Mouse (Mus musculus): ENCODE measurements around the gene Dock1. TPM values are rescaled to one million over a fixed set of nuclear protein-coding genes. Genes with fewer than 3 reads are reported as not detected.

The Dock1 gene
- polyA plus RNA-seq, 1 experiment from 2014 or later, result 48.4 TPM

DNA sequence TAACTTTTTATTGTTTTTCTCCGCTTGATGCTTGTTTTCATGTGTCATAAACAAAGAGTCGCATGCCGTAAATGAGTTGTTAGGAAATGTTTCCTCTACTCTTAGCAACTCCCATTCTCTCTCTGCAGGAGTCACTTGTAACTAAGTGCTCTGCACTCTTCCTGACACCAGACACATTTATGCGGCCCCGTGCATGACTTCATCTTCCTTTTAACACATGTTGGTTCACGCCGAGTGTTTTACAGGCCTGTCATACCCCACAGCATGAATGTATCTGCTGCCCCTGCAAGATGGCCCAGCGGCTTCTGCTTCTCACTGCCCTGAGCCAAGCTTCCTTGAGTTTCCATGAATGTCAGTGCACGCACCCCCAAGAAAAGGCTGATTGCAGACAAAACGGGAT lies 407.4 kb downstream of the Dock1 start:
- no peaks in the 10 kb centered on the region for H3K27me3 ChIP-seq (ENCODE audit: control insufficient read depth, insufficient read depth, low read length)
- no peaks in the 10 kb centered on the region for H3K36me3 ChIP-seq (ENCODE audit: control insufficient read depth, insufficient read depth, low read length)
- H3K27ac ChIP-seq (ENCODE audit: low read length), result no peak overlapping the region
- ATAC-seq (ENCODE audit: insufficient number of reproducible peaks, insufficient read depth, low FRiP score, low read depth), result no peak
- H3K4me2 ChIP-seq (replicated peaks; ENCODE audit: low read depth, low read length), result no peak overlapping the region
- 75% methylated on average over 10 of the region's 10 CpGs for WGBS
- H3K4me1 ChIP-seq (ENCODE audit: control insufficient read depth, insufficient read depth, low read length), result no peaks in the 10 kb centered on the region
- H3K9me3 ChIP-seq (ENCODE audit: control insufficient read depth, low read depth, low read length), result no peaks in the 10 kb centered on the region
- H3K9ac ChIP-seq (replicated peaks; ENCODE audit: low read depth, low read length), result no peak overlapping the region
- no peak overlapping the region for H3K4me3 ChIP-seq (ENCODE audit: low read depth, low read length)

- Histone ChIP-seq H3K27ac (ENCODE audit: low read length) (no peak overlapping the region), H3K27me3 (ENCODE audit: control insufficient read depth, insufficient read depth, low read length) (no peaks in the 10 kb centered on the region), H3K4me1 (ENCODE audit: control insufficient read depth, insufficient read depth, low read length) (no peaks in the 10 kb centered on the region), H3K9ac (replicated peaks; ENCODE audit: low read depth, low read length) (no peak overlapping the region), H3K4me3 (ENCODE audit: low read depth, low read length) (no peak overlapping the region), H3K4me2 (replicated peaks; ENCODE audit: low read depth, low read length) (no peak overlapping the region), H3K36me3 (ENCODE audit: control insufficient read depth, insufficient read depth, low read length) (peaks cover 6% of the 10 kb centered on the region; the same call in 1 of the 2 replicates), H3K9me3 (ENCODE audit: control insufficient read depth, low read depth, low read length) (no peaks in the 10 kb centered on the region)
- no peak for ATAC-seq (ENCODE audit: insufficient number of reproducible peaks, insufficient read depth, low FRiP score, low read depth)
- 92% methylated on average over 8 of the region's 8 CpGs for WGBS
Observed at GRCm38 (mm10) chr7:135083421-135083820, 413.0 kb downstream of the Dock1 start.

- Histone ChIP-seq H3K9me3 (ENCODE audit: control insufficient read depth, low read depth, low read length) (no peaks in the 10 kb centered on the region), H3K36me3 (ENCODE audit: control insufficient read depth, insufficient read depth, low read length) (peaks cover 6% of the 10 kb centered on the region; the same call in 1 of the 2 replicates)
- WGBS, result 77% methylated on average over 7 of the region's 7 CpGs
Observed at GRCm38 (mm10) chr7:135084069-135084468, 413.6 kb downstream of the Dock1 start.

DNA sequence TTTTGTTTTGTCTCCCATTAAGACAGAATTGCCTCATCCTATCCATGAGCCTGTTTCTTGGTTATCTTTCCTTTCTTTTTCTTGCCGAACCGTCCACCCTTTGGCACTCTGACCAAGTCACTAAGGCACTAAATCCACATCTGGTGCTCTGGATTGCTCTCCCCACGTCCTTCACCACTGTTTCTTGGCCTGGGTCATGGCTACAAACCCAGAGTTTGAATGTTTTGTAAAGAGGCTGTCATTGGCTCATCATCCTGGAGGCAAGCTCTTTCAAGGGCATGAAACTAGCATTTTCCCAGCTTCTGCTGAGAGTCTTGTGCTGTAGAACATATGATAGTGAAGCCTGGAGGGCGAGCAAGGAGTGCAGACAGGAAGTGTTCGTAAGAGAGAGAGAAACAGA lies 416.1 kb downstream of the Dock1 start:
- H3K4me2 ChIP-seq (replicated peaks; ENCODE audit: low read depth, low read length), result no peak overlapping the region
- peaks cover 6% of the 10 kb centered on the region; the same call in 1 of the 2 replicates for H3K36me3 ChIP-seq (ENCODE audit: control insufficient read depth, insufficient read depth, low read length)
- WGBS, result 87% methylated on average over 5 of the region's 5 CpGs
- H3K27ac ChIP-seq (ENCODE audit: low read length), result no peak overlapping the region
- no peak for ATAC-seq (ENCODE audit: insufficient number of reproducible peaks, insufficient read depth, low FRiP score, low read depth)
- no peak overlapping the region for H3K4me3 ChIP-seq (ENCODE audit: low read depth, low read length)
- no peak overlapping the region for H3K9ac ChIP-seq (replicated peaks; ENCODE audit: low read depth, low read length)
- no peaks in the 10 kb centered on the region for H3K4me1 ChIP-seq (ENCODE audit: control insufficient read depth, insufficient read depth, low read length)
- no peaks in the 10 kb centered on the region for H3K9me3 ChIP-seq (ENCODE audit: control insufficient read depth, low read depth, low read length)
- H3K27me3 ChIP-seq (ENCODE audit: control insufficient read depth, insufficient read depth, low read length), result no peaks in the 10 kb centered on the region

More at GRCm38 (mm10) chr7:135084069-135084468, 413.6 kb downstream of the Dock1 start:
- no peak for ATAC-seq (ENCODE audit: insufficient number of reproducible peaks, insufficient read depth, low FRiP score, low read depth)
- Histone ChIP-seq H3K27ac (ENCODE audit: low read length) (no peak overlapping the region), H3K4me2 (replicated peaks; ENCODE audit: low read depth, low read length) (no peak overlapping the region), H3K27me3 (ENCODE audit: control insufficient read depth, insufficient read depth, low read length) (no peaks in the 10 kb centered on the region), H3K4me1 (ENCODE audit: control insufficient read depth, insufficient read depth, low read length) (no peaks in the 10 kb centered on the region), H3K9ac (replicated peaks; ENCODE audit: low read depth, low read length) (no peak overlapping the region), H3K4me3 (ENCODE audit: low read depth, low read length) (no peak overlapping the region)

- no peak overlapping the region for H3K4me2 ChIP-seq (replicated peaks; ENCODE audit: low read depth, low read length)
- H3K9me3 ChIP-seq (ENCODE audit: control insufficient read depth, low read depth, low read length), result no peaks in the 10 kb centered on the region
- H3K4me3 ChIP-seq (ENCODE audit: low read depth, low read length), result no peak overlapping the region
- no peak overlapping the region for H3K27ac ChIP-seq (ENCODE audit: low read length)
- H3K9ac ChIP-seq (replicated peaks; ENCODE audit: low read depth, low read length), result no peak overlapping the region
- no peaks in the 10 kb centered on the region for H3K4me1 ChIP-seq (ENCODE audit: control insufficient read depth, insufficient read depth, low read length)
- WGBS, result 80% methylated on average over 4 of the region's 4 CpGs
- ATAC-seq (ENCODE audit: insufficient number of reproducible peaks, insufficient read depth, low FRiP score, low read depth), result no peak
- peaks cover 2% of the 10 kb centered on the region; the same call in 1 of the 2 replicates for H3K36me3 ChIP-seq (ENCODE audit: control insufficient read depth, insufficient read depth, low read length)
- H3K27me3 ChIP-seq (ENCODE audit: control insufficient read depth, insufficient read depth, low read length), result no peaks in the 10 kb centered on the region
Observed at GRCm38 (mm10) chr7:135089626-135090025, 419.2 kb downstream of the Dock1 start.

- Histone ChIP-seq H3K4me3 (ENCODE audit: low read depth, low read length) (no peak overlapping the region), H3K36me3 (ENCODE audit: control insufficient read depth, insufficient read depth, low read length) (no peaks in the 10 kb centered on the region; the same call in 1 of the 2 replicates), H3K4me1 (ENCODE audit: control insufficient read depth, insufficient read depth, low read length) (no peaks in the 10 kb centered on the region), H3K9ac (replicated peaks; ENCODE audit: low read depth, low read length) (no peak overlapping the region), H3K27ac (ENCODE audit: low read length) (no peak overlapping the region), H3K9me3 (ENCODE audit: control insufficient read depth, low read depth, low read length) (no peaks in the 10 kb centered on the region), H3K4me2 (replicated peaks; ENCODE audit: low read depth, low read length) (no peak overlapping the region), H3K27me3 (ENCODE audit: control insufficient read depth, insufficient read depth, low read length) (no peaks in the 10 kb centered on the region)
- no peak for ATAC-seq (ENCODE audit: insufficient number of reproducible peaks, insufficient read depth, low FRiP score, low read depth)
- 73% methylated on average over 2 of the region's 2 CpGs for WGBS
Observed at GRCm38 (mm10) chr7:135093851-135094250, 423.4 kb downstream of the Dock1 start.

DNA sequence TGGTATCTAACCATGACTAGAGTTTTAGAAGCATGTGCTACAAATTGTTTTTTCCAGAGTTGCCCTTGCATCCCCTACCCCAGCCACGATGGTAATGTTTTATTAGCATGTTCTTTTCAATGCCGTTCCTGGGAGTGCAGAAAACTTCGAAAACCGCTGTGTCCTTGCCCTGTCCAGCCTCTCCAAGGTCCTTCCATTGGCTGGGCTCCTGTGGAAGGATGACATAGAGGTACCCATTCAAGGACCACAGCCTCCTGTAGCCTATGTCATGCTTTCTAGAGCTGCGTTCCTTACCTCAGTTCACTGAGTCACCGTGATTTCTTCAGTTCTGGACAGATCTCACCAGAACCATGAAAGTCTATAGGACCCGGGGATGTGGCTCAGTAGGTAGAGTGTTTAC lies 431.5 kb downstream of the Dock1 start:
- H3K27me3 ChIP-seq (ENCODE audit: control insufficient read depth, insufficient read depth, low read length), result no peaks in the 10 kb centered on the region
- no peak overlapping the region for H3K27ac ChIP-seq (ENCODE audit: low read length)
- no peak overlapping the region for H3K9ac ChIP-seq (replicated peaks; ENCODE audit: low read depth, low read length)
- no peak overlapping the region for H3K4me2 ChIP-seq (replicated peaks; ENCODE audit: low read depth, low read length)
- H3K4me1 ChIP-seq (ENCODE audit: control insufficient read depth, insufficient read depth, low read length), result no peaks in the 10 kb centered on the region
- no peak overlapping the region for H3K4me3 ChIP-seq (ENCODE audit: low read depth, low read length)
- no peaks in the 10 kb centered on the region for H3K36me3 ChIP-seq (ENCODE audit: control insufficient read depth, insufficient read depth, low read length)
- ATAC-seq (ENCODE audit: insufficient number of reproducible peaks, insufficient read depth, low FRiP score, low read depth), result no peak
- WGBS, result 93% methylated on average over 7 of the region's 7 CpGs
- H3K9me3 ChIP-seq (ENCODE audit: control insufficient read depth, low read depth, low read length), result no peaks in the 10 kb centered on the region

GRCm38 (mm10) chr7:135106536-135106935 lies 436.1 kb downstream of the Dock1 start:
- H3K4me2 ChIP-seq (replicated peaks; ENCODE audit: low read depth, low read length), result no peak overlapping the region
- no peak overlapping the region for H3K4me3 ChIP-seq (ENCODE audit: low read depth, low read length)
- no peak for ATAC-seq (ENCODE audit: insufficient number of reproducible peaks, insufficient read depth, low FRiP score, low read depth)
- WGBS, result 66% methylated on average over 3 of the region's 3 CpGs
- H3K4me1 ChIP-seq (ENCODE audit: control insufficient read depth, insufficient read depth, low read length), result no peaks in the 10 kb centered on the region
- no peaks in the 10 kb centered on the region for H3K9me3 ChIP-seq (ENCODE audit: control insufficient read depth, low read depth, low read length)
- H3K36me3 ChIP-seq (ENCODE audit: control insufficient read depth, insufficient read depth, low read length), result peaks cover 17% of the 10 kb centered on the region; the same call in 1 of the 2 replicates
- no peak overlapping the region for H3K9ac ChIP-seq (replicated peaks; ENCODE audit: low read depth, low read length)
- no peaks in the 10 kb centered on the region for H3K27me3 ChIP-seq (ENCODE audit: control insufficient read depth, insufficient read depth, low read length)
- no peak overlapping the region for H3K27ac ChIP-seq (ENCODE audit: low read length)

GRCm38 (mm10) chr7:135110307-135110706 lies 439.9 kb downstream of the Dock1 start:
- H3K9me3 ChIP-seq (ENCODE audit: control insufficient read depth, low read depth, low read length), result no peaks in the 10 kb centered on the region
- H3K9ac ChIP-seq (replicated peaks; ENCODE audit: low read depth, low read length), result no peak overlapping the region
- ATAC-seq (ENCODE audit: insufficient number of reproducible peaks, insufficient read depth, low FRiP score, low read depth), result no peak
- H3K4me3 ChIP-seq (ENCODE audit: low read depth, low read length), result no peak overlapping the region
- H3K36me3 ChIP-seq (ENCODE audit: control insufficient read depth, insufficient read depth, low read length), result peaks cover 19% of the 10 kb centered on the region; the same call in 1 of the 2 replicates
- whole genome bisulfite sequencing, result 88% methylated on average over 1 of the region's 1 CpGs
- no peak overlapping the region for H3K27ac ChIP-seq (ENCODE audit: low read length)
- H3K4me1 ChIP-seq (ENCODE audit: control insufficient read depth, insufficient read depth, low read length), result no peaks in the 10 kb centered on the region
- no peaks in the 10 kb centered on the region for H3K27me3 ChIP-seq (ENCODE audit: control insufficient read depth, insufficient read depth, low read length)
- H3K4me2 ChIP-seq (replicated peaks; ENCODE audit: low read depth, low read length), result no peak overlapping the region
